Mouse (Mus musculus) CH12.LX (cell line): ENCODE measurements around the gene Eef1g. TPM values are rescaled to one million over a fixed set of nuclear protein-coding genes. Genes with fewer than 3 reads are reported as not detected.

Experiments used
- DNase-seq: peaks from one replicate; pipeline ENCODE4 v3.0.0-alpha.2; 2013; ENCODE audit errors: extremely low read depth
- H3K27ac ChIP-seq: 2 replicates; pipeline ENCODE4 v1.5.1; 2012; ENCODE audit warnings: low read depth, mild to moderate bottlenecking, control low read depth, moderate library complexity; ENCODE audit not compliant: insufficient read depth
- H3K27me3 ChIP-seq: replicated peaks from 2 replicates; pipeline ENCODE3; 2012; ENCODE audit warnings: inconsistent platforms
- H3K36me3 ChIP-seq, 2 experiments: replicated peaks in 1 of 2; 2 replicates each; pipeline versions ENCODE3 to v1.6.1; 2012; ENCODE audit warnings: inconsistent platforms in 1 of 2, low read length in 1 of 2, mild to moderate bottlenecking in 1 of 2, mixed read lengths in 1 of 2, moderate library complexity in 1 of 2; ENCODE audit not compliant: control insufficient read depth in 1 of 2, insufficient read depth in 1 of 2
- H3K4me1 ChIP-seq, 2 experiments: 2 replicates each; pipeline ENCODE4 v1.6.1; 2012; ENCODE audit warnings: inconsistent platforms in 1 of 2, moderate library complexity in 1 of 2; ENCODE audit not compliant: insufficient read depth in 2 of 2, control insufficient read depth in 1 of 2
- H3K4me2 ChIP-seq: 2 replicates; pipeline ENCODE4 v1.6.1; 2012; ENCODE audit warnings: low read depth, mild to moderate bottlenecking, control low read depth; ENCODE audit not compliant: poor library complexity, insufficient read depth, severe bottlenecking
- H3K4me3 ChIP-seq, 3 experiments: fragments of 150-350 bp in 1 of 3; sonication (generic) in 1 of 3; replicated peaks in 1 of 3; 2 replicates each; pipeline versions ENCODE3 to v1.5.1; 2011 to 2012; ENCODE audit warnings: low read depth in 2 of 3, low read length in 2 of 3, mild to moderate bottlenecking in 2 of 3, moderate library complexity in 2 of 3, control low read depth in 1 of 3, improper control_type of control experiment in 1 of 3, inconsistent platforms in 1 of 3, mixed read lengths in 1 of 3; ENCODE audit not compliant: poor library complexity in 1 of 3
- H3K79me2 ChIP-seq: replicated peaks from 2 replicates; pipeline ENCODE4 v1.6.1; 2012; ENCODE audit warnings: mild to moderate bottlenecking, moderate library complexity; ENCODE audit not compliant: control insufficient read depth, poor library complexity, insufficient read depth, severe bottlenecking; ENCODE audit errors: extremely low read depth
- H3K9ac ChIP-seq: 2 replicates; pipeline ENCODE4 v1.6.1; 2012; ENCODE audit warnings: low read depth, mild to moderate bottlenecking, control low read depth, moderate library complexity; ENCODE audit not compliant: insufficient read depth
- H3K9me3 ChIP-seq: replicated peaks from 2 replicates; pipeline ENCODE3; 2012; ENCODE audit warnings: low read length, inconsistent platforms, mixed read lengths
- BHLHE40 ChIP-seq: IDR thresholded peaks from 2 replicates; pipeline ENCODE4 v1.6.1; 2011; ENCODE audit warnings: mild to moderate bottlenecking, low read depth, low read length, improper control_type of control experiment
- CHD1 ChIP-seq: IDR thresholded peaks from 2 replicates; pipeline ENCODE4 v1.6.1; 2012; ENCODE audit warnings: low read depth, low read length, improper control_type of control experiment, inconsistent platforms
- CHD2 ChIP-seq: IDR thresholded peaks from 2 replicates; pipeline ENCODE4 v1.6.1; 2011; ENCODE audit warnings: low read length, improper control_type of control experiment
- CTCF ChIP-seq, 2 experiments: IDR thresholded peaks in 1 of 2; conservative IDR thresholded peaks in 1 of 2; 2 replicates each; pipeline ENCODE4 v1.5.1; 2011 to 2012; ENCODE audit warnings: low read depth in 2 of 2, low read length in 2 of 2, improper control_type of control experiment in 1 of 2, inconsistent platforms in 1 of 2, mild to moderate bottlenecking in 1 of 2, moderate library complexity in 1 of 2
- ELF1 ChIP-seq: IDR thresholded peaks from 2 replicates; pipeline ENCODE4 v1.6.1; 2014; ENCODE audit warnings: low read depth, mild to moderate bottlenecking, inconsistent platforms, low read length, improper control_type of control experiment
- EP300 ChIP-seq: IDR thresholded peaks from 2 replicates; pipeline ENCODE4 v1.6.1; 2011; ENCODE audit warnings: low read length, improper control_type of control experiment
- ETS1 ChIP-seq: conservative IDR thresholded peaks from 2 replicates; pipeline ENCODE4 v1.6.1; 2012; ENCODE audit warnings: low read depth, mild to moderate bottlenecking, inconsistent platforms, low read length, improper control_type of control experiment, moderate library complexity
- GABPA ChIP-seq: IDR thresholded peaks from 2 replicates; pipeline ENCODE4 v1.6.1; 2012; ENCODE audit warnings: low read depth, low read length, improper control_type of control experiment, inconsistent platforms; ENCODE audit not compliant: insufficient replicate concordance
- HCFC1 ChIP-seq: IDR thresholded peaks from 2 replicates; pipeline ENCODE4 v1.6.1; 2012; ENCODE audit warnings: low read depth, mild to moderate bottlenecking, inconsistent platforms, low read length, improper control_type of control experiment
- IRF4 ChIP-seq: IDR thresholded peaks from 2 replicates; pipeline ENCODE4 v1.6.1; 2014; ENCODE audit warnings: low read depth, mild to moderate bottlenecking, inconsistent platforms, low read length, improper control_type of control experiment
- KAT2A ChIP-seq: IDR thresholded peaks from 2 replicates; pipeline ENCODE4 v1.6.1; 2012; ENCODE audit warnings: low read length, improper control_type of control experiment, inconsistent platforms; ENCODE audit not compliant: insufficient replicate concordance
- MAFK ChIP-seq: IDR thresholded peaks from 2 replicates; pipeline ENCODE4 v1.6.1; 2011; ENCODE audit warnings: low read length, improper control_type of control experiment; ENCODE audit not compliant: insufficient replicate concordance
- MAX ChIP-seq: IDR thresholded peaks from 2 replicates; pipeline ENCODE4 v1.6.1; 2011; ENCODE audit warnings: low read length, improper control_type of control experiment
- MEF2A ChIP-seq: IDR thresholded peaks from 2 replicates; pipeline ENCODE4 v1.6.1; 2014; ENCODE audit warnings: low read depth, mild to moderate bottlenecking, inconsistent platforms, low read length, improper control_type of control experiment, borderline replicate concordance
- MXI1 ChIP-seq: IDR thresholded peaks from 2 replicates; pipeline ENCODE4 v1.6.1; 2011; ENCODE audit warnings: mild to moderate bottlenecking, low read depth, low read length, improper control_type of control experiment
- NELFE ChIP-seq: IDR thresholded peaks from 2 replicates; pipeline ENCODE4 v1.6.1; 2011; ENCODE audit warnings: low read depth, low read length, improper control_type of control experiment
- NRF1 ChIP-seq: IDR thresholded peaks from 2 replicates; pipeline ENCODE4 v1.6.1; 2014; ENCODE audit warnings: low read depth, mild to moderate bottlenecking, inconsistent platforms, low read length, improper control_type of control experiment, moderate library complexity
- PAX5 ChIP-seq: IDR thresholded peaks from 2 replicates; pipeline ENCODE4 v1.6.1; 2012; ENCODE audit warnings: low read length, inconsistent platforms, mixed read lengths
- POLR2A ChIP-seq: IDR thresholded peaks from 2 replicates; pipeline ENCODE4 v1.6.1; 2011; ENCODE audit warnings: low read depth, mild to moderate bottlenecking, improper control_type of control experiment, low read length
- RAD21 ChIP-seq: IDR thresholded peaks from 2 replicates; pipeline ENCODE4 v1.6.1; 2011; ENCODE audit warnings: low read depth, mild to moderate bottlenecking, low read length, improper control_type of control experiment, moderate library complexity
- RCOR1 ChIP-seq: conservative IDR thresholded peaks from 2 replicates; pipeline ENCODE4 v1.6.1; 2012; ENCODE audit warnings: low read depth, mild to moderate bottlenecking, inconsistent platforms, low read length, improper control_type of control experiment
- SIN3A ChIP-seq: IDR thresholded peaks from 2 replicates; pipeline ENCODE4 v1.6.1; 2012; ENCODE audit warnings: low read length, improper control_type of control experiment, inconsistent platforms
- SMC3 ChIP-seq: IDR thresholded peaks from 2 replicates; pipeline ENCODE4 v1.6.1; 2011; ENCODE audit warnings: low read depth, low read length, improper control_type of control experiment
- TBP ChIP-seq: conservative IDR thresholded peaks from 2 replicates; pipeline ENCODE4 v1.6.1; 2011; ENCODE audit warnings: low read depth, low read length, improper control_type of control experiment
- TCF12 ChIP-seq: IDR thresholded peaks from 2 replicates; pipeline ENCODE4 v1.6.1; 2014; ENCODE audit warnings: low read depth, mild to moderate bottlenecking, inconsistent platforms, low read length, improper control_type of control experiment
- UBTF ChIP-seq: IDR thresholded peaks from 2 replicates; pipeline ENCODE4 v1.6.1; 2012; ENCODE audit warnings: low read depth, mild to moderate bottlenecking, inconsistent platforms, low read length, improper control_type of control experiment, moderate library complexity
- USF1 ChIP-seq: IDR thresholded peaks from 2 replicates; pipeline ENCODE4 v1.6.1; 2014; ENCODE audit warnings: low read depth, mild to moderate bottlenecking, inconsistent platforms, low read length, improper control_type of control experiment
- USF2 ChIP-seq: conservative IDR thresholded peaks from 2 replicates; pipeline ENCODE4 v1.6.1; 2011; ENCODE audit warnings: low read depth, low read length, improper control_type of control experiment
- ZC3H11A ChIP-seq: IDR thresholded peaks from 2 replicates; pipeline ENCODE4 v1.6.1; 2012; ENCODE audit warnings: low read depth, mild to moderate bottlenecking, inconsistent platforms, low read length, improper control_type of control experiment
- ZKSCAN1 ChIP-seq: IDR thresholded peaks from 2 replicates; pipeline ENCODE4 v1.6.1; 2012; ENCODE audit warnings: low read depth, inconsistent platforms, low read length, improper control_type of control experiment, borderline replicate concordance
- ZMIZ1 ChIP-seq: IDR thresholded peaks from 2 replicates; pipeline ENCODE4 v1.6.1; 2012; ENCODE audit warnings: low read depth, mild to moderate bottlenecking, inconsistent platforms, low read length, improper control_type of control experiment
- ZNF384 ChIP-seq: IDR thresholded peaks from 2 replicates; pipeline ENCODE4 v1.6.1; 2012; ENCODE audit warnings: low read depth, low read length, improper control_type of control experiment, inconsistent platforms
- dilution Hi-C: fragments of 300-500 bp; cut with MboI; formaldehyde crosslinking; loops from 2 replicates; pipeline ENCODE4 v1.14.3; 2020; ENCODE audit warnings: low sequenced_read_pairs; ENCODE audit not compliant: extremely low pct_unique_long_range_greater_than_20kb, extremely low pct_ligation_motif_present
- in situ Hi-C: fragments of 300-500 bp; cut with MboI; formaldehyde crosslinking; loops from 3 replicates; pipeline ENCODE4 v1.14.3; 2019; ENCODE audit warnings: low sequenced_read_pairs, low pct_ligation_motif_present, low pct_unique_long_range_greater_than_20kb, mixed read lengths
- polyA plus RNA-seq: library from polyadenylated mRNA; unstranded; fragments of >175 nt; gene quantifications from 2 replicates; pipeline ENCODE4 v1.2.1, GENCODE M21; 2012; ENCODE audit warnings: low read depth; ENCODE audit not compliant: insufficient read length
- total RNA-seq, 2 experiments: library from RNA; depleted of rRNA; stranded (reverse); fragments of 300-350 nt in 1 of 2; fragments of >200 nt in 1 of 2; gene quantifications; 2 replicates each; pipeline ENCODE4 v1.2.3; 2012 to 2014

The Eef1g gene
- total and polyA plus RNA-seq, 3 experiments: 1,172 to 1,511 (median 1,294) TPM

DNA sequence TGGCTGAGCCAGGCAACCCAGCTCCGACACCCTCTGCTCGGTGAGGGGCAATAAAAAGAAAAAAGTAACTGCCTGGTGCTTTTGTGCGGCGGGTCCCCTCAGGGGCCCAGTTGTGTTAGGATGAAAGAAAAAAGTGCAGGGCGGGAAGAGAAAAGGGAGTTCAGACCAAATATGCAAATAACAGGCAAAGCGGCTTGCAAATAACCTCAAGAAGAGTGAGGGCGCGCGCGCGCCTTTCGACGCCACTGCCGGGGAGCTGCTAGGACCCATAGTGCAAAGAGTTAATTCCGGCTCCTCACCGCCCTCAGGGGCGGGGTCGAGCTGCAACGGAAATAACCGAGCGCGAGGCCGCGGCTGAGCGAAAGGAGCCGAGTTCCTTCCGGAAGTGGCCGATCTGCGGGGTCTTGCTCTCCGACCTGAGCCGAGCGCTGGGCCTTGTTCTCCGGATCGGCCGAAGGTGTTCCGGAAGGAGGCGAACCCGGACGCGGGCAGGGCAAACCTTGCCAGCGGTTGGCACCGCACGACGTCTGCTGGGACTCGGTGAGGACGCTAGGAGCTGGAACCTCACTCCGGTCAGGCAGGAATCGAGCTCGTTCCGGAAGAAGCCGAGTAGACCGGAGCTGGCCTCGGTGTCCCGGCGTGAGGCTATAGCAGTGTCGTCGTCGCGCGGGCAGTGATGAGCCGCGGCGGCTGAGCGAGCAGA, 25.2 kb upstream of the Eef1g start, which contains the start of gene Mta2 (continued):
- TF ChIP-seq MEF2A: peak; percentile 71; the same call in 1 of the 2 replicates
- TF ChIP-seq CTCF (conservative IDR thresholded peaks at IDR 0.05 in 1 of 2, IDR thresholded peaks at IDR 0.05 in 1 of 2; ENCODE audit: low read depth in 2 of 2, low read length in 2 of 2): 0 out of 4 replicates have a peak, but pooled peaks of 1 of the 2 experiments have one; percentile 4
- TF ChIP-seq ZC3H11A: no peak
- peak; percentile 56; the same call in 1 of the 2 replicates for TF ChIP-seq IRF4
- TF ChIP-seq RAD21: no peak; the same call in 1 of the 2 replicates
- peak; percentile 60; the same call in 1 of the 2 replicates for TF ChIP-seq EP300
- peak; percentile 91 for TF ChIP-seq ZMIZ1
- no peak for TF ChIP-seq ZKSCAN1
- TF ChIP-seq USF1: no peak
- TF ChIP-seq GABPA: no peak
- TF ChIP-seq, all 38 proteins: peak for 25

DNA sequence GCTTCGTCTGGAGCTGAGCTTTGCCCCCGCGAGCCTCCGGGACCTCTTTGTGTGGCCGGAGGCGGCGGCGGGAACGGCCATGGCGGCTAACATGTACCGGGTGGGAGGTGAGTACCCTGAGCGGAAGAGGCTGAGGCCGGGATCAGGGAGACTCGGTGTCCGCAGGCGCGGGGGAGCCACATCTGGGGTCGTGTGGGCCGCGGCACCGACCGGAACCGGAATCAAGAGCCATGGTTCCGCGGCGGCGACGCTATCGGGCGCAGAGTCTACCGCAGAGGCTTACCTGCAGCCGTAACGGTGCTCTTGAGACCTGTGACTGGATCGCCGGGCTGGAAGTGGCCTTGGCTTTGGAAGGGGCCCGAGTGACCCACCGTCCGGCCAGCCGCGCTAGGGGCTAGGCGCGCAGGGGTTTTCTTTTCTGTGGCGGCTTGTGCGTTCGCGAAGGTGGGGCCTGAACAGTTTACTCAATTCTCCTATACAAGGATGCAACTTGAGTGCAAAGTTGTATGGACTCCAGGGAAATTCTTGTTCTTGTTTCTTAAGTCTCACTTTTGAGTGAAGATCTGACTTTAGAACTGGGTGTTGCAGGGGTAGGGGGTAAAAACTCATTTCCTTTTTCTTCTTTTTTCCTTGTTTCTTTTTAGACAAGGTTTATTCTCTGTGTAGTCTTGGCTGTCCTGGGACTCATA, 24.4 kb upstream of the Eef1g start:
- peak; percentile 49 for DNase-seq
- Histone ChIP-seq H3K27me3 (no peaks in the 10 kb centered on the region), H3K4me1 (peaks cover 16 to 48% of the 10 kb centered on the region in 2 experiments), H3K79me2 (peaks cover 42% of the 10 kb centered on the region), H3K27ac (peak overlapping the region; percentile 97), H3K9me3 (no peaks in the 10 kb centered on the region), H3K36me3 (peaks cover 57 to 74% of the 10 kb centered on the region in 2 experiments), H3K9ac (peak overlapping the region; percentile 97), H3K4me3 (peak overlapping the region; percentile 75 to 95 (median 91)), H3K4me2 (peak overlapping the region; percentile 91; the same call in 1 of the 2 replicates)
- dilution Hi-C loops (no loop called here), in situ Hi-C loops (no loop called here)
- 0 out of 2 replicates have a peak, but pooled peaks have one; percentile 2 for TF ChIP-seq UBTF
- no peak; the same call in 1 of the 2 replicates for TF ChIP-seq CHD1
- no peak for TF ChIP-seq PAX5
- no peak for TF ChIP-seq RCOR1
- TF ChIP-seq TBP: no peak
- no peak for TF ChIP-seq ZKSCAN1
- no peak; the same call in 1 of the 2 replicates for TF ChIP-seq SIN3A
- no peak for TF ChIP-seq RAD21
- no peak for TF ChIP-seq ZNF384
- no peak; the same call in 1 of the 2 replicates for TF ChIP-seq NELFE
- no peak for TF ChIP-seq MEF2A
- no peak for TF ChIP-seq IRF4
- TF ChIP-seq ETS1: no peak
- no peak for TF ChIP-seq GABPA
- no peak for TF ChIP-seq TCF12
- no peak for TF ChIP-seq MAFK
- no peak; the same call in 1 of the 2 replicates for TF ChIP-seq POLR2A
- no peak for TF ChIP-seq KAT2A
- TF ChIP-seq MXI1: peak; percentile 19
- TF ChIP-seq EP300: no peak
- TF ChIP-seq HCFC1: no peak; the same call in none of the 2 replicates
- TF ChIP-seq MAX: peak; percentile 35
- no peak for TF ChIP-seq ZC3H11A
- no peak for TF ChIP-seq USF2
- no peak for TF ChIP-seq CTCF (conservative IDR thresholded peaks at IDR 0.05 in 1 of 2, IDR thresholded peaks at IDR 0.05 in 1 of 2; ENCODE audit: low read depth in 2 of 2, low read length in 2 of 2)
- TF ChIP-seq CHD2: no peak
- no peak for TF ChIP-seq BHLHE40
- peak; percentile 46; the same call in 1 of the 2 replicates for TF ChIP-seq ELF1
- TF ChIP-seq SMC3: no peak
- TF ChIP-seq NRF1: peak; percentile 69
- TF ChIP-seq USF1: no peak
